Mouse (Mus musculus): ENCODE data around the gene Atf2. TPM values are rescaled to one million over a fixed set of nuclear protein-coding genes. Genes with fewer than 3 reads are reported as not detected.

The Atf2 gene
- polyA plus RNA-seq, 1 experiment, result 10.0 TPM

DNA sequence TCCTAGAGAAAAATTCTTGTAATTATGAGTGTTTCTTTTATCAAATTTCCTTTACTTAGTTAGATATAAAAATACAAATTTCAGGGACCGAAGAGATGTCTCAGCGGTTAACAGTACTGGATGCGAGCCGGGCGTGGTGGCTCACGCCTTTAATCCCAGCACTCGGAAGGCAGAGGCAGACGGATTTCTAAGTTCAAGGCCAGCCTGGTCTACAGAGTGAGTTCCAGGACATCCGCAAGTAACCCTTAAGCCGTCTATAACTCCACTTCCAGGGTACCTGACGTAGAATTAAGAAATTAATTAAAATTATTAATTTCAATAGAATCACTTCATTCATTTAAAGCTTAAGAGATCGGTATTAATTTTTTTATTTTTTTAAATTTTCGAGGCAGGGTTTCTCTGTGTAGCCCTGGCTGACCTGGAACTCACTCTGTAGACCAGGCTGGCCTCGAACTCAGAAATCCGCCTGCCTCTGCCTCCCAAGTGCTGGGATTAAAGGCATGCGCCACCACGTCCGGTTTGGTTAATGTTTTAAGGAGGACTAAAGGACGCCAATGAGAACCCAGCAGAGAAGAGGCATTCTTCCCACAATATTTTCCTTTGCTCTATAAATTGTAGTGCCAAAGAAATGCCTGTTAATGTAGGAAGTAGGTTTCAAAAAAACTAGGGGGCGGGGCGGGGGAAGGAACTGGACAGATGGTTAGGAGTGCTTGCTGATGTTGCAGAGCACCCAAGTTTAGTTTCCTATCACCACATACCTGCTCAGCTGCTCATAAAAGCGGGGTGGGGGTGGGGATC, 1.2 kb upstream of the Atf2 start:
- no peak for TF ChIP-seq GATA1 (IDR thresholded peaks at IDR 0.05; ENCODE audit: low read length)

- TF ChIP-seq GATA1 (IDR thresholded peaks at IDR 0.05; ENCODE audit: low read length), result no peak
These were observed 557 bp downstream of the Atf2 start for GRCm38 (mm10) chr2:73891701-73892463.

GRCm38 (mm10) chr2:73885997-73886396, 6.4 kb downstream of the Atf2 start:
- no peak for TF ChIP-seq GATA1 (IDR thresholded peaks at IDR 0.05; ENCODE audit: low read length)

DNA sequence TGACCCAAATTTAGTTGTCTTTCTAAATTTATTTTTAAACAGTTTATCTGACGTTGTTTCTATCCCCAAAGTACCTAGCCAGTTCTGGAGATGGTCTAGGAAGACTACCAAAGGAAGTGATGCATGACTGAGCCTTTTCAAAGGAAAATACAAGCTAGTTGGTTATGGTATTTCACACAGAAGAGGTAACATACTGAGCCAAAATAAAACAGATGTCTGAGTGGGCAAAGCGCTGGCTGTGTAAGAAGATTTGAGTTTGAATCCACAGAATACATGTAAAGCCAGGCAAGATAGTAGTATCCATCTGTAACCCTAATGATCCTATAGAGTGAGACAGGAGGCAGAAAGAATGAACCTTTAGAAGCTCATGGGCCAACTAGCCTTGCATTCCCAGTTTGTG, 14.5 kb downstream of the Atf2 start:
- TF ChIP-seq GATA1 (IDR thresholded peaks at IDR 0.05; ENCODE audit: low read length), result no peak

DNA sequence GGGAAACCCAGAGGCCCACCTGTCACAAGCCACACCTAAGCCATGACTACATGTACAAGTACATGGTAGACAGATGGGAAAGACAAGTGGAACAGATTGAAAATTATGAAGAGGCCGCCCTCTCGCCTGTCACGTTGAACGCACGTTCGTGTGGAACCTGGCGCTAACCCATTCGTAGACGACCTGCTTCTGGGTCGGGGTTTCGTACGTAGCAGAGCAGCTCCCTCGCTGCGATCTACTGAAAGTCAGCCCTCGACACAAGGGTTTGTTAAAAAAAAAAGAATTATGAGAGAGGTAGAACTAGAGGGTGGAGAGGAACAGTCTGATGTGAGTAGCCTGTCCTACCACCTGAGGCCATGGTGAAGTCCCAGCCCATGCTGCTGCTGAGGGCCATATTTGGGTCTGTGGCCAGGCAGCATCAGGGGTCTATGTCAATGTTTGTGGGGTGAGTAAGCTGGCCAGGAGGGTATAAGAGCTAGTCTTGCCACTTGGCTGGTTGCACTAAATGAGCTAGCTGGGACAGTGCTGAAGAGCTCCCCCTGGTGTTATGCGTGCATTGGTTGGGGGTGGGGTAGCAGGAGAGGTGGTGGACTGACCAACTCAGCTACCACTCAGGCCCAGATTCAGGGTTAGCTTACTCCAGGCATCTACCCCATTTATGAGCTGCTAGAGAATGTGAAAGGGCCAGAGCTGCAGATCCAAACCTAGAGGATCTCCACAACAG, 24.5 kb downstream of the Atf2 start:
- no peak for TF ChIP-seq GATA1 (IDR thresholded peaks at IDR 0.05; ENCODE audit: low read length)

DNA sequence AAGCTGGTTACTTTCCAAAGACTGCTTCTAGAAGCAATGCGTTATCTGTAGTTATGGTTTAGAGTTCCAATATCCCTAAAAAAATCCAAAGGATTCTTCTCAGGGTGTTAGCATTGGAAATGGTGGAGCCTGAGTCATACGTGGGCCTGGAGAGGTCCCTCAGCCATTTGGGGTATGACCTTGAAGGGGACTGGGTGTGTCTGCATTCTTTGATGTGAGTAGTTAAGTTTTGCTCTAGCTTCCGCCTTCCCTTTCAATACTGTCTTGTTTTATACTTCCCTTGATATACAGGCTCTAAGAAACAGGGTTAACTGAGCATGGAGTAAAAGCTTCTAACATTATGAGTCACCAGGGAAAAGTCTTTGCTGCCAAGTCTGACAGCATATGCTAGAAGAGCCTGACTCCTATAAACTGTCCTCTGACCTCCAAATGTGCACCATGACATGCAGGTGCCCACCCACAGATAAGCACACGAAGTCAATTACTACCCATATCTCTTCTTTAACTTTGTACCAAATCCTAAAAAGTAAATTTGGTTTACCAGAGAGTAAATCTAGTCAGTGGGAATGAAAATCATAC, 32.3 kb downstream of the Atf2 start:
- no peak for TF ChIP-seq GATA1 (IDR thresholded peaks at IDR 0.05; ENCODE audit: low read length)

DNA sequence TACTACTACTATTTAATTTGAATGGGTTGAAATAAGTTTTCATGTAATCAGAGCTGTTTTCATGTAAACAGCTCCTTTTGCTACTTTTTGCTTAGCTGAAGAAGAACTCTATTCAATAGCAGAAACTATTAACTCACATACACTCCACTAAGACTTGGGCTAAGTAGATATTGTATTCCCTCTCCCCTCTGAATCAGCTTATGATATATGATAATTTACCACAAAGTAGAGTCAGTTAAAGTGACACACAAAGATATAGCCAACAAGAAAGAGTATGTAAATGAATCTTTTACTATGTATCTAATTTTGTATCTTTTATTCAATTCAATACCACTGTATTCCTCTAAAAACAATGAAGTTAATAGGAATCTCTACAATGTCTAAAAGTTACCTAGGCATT, 35.1 kb downstream of the Atf2 start:
- no peak for TF ChIP-seq GATA1 (IDR thresholded peaks at IDR 0.05; ENCODE audit: low read length)

- TF ChIP-seq GATA1 (IDR thresholded peaks at IDR 0.05; ENCODE audit: low read length), result no peak
These were observed 36.2 kb downstream of the Atf2 start for GRCm38 (mm10) chr2:73856246-73856645.

DNA sequence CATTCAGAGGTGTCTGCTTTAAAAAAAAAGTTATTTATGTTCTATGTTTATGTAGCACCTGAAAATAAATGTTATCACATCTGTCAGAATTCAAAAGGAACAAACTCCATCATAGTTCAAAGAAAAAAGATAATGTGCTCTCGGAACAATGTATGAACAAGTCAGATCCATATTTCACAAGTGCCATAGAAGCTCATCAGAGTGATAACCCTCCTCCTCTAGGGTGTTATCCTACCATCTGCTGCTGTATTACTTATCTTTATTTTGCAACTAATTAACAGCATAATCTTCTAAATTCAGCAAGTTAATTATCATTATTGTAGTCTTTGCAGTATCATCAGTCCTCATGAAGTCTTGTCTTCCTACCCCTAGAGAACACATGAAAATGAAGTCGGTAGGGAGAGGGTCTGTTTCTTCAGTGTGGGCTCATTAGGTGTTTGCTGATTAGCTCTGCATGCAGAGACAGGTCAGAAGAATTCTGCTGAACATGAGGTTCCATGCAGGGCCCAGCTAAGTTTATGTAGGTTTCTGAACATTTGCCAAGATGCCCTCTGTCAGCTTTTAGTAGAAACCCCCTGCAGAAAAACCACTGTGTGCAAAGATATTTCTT, 57.9 kb downstream of the Atf2 start:
- TF ChIP-seq GATA1 (IDR thresholded peaks at IDR 0.05; ENCODE audit: low read length), result no peak

DNA sequence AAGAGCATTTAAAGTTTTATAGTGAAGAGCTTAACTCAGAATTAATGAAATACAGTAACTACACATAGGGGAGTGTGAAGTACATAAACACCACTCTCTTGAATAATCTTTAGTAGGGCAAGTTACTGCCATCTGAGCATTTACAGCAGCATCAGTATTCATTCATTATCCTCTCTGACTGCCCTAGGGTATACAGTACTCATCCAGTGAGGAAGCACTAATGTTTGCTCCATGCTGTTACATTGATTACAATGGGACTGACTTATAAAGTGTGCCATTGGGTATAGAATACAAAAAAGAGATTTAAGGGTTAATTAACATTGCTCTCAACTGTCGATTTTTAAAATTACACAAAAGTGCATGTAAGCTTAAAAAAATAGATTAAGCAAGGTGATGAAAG, 59.2 kb downstream of the Atf2 start:
- TF ChIP-seq GATA1 (IDR thresholded peaks at IDR 0.05; ENCODE audit: low read length), result no peak

DNA sequence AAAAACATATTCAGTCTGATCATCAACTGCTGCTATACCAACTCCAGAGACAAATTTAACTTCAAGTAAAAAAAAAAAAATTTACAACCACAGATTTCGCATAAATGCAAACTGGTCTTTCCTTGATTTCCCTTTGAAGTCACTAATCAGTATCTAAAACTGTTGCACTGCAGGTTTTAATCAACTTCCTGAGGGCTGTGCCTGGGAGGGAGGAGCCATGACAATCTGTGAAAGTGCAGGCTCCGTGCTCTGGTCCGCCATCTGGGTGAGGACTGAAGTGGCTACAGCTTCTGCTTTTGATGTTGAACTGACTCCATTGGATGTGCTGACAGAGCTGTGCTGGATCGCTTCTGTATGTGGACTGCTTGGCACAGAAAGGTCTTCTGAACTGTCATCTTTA, 73.7 kb downstream of the Atf2 start:
- TF ChIP-seq GATA1 (IDR thresholded peaks at IDR 0.05; ENCODE audit: low read length), result peak; percentile 85

- TF ChIP-seq GATA1 (IDR thresholded peaks at IDR 0.05; ENCODE audit: low read length), result no peak
These were observed 84.8 kb downstream of the Atf2 start for GRCm38 (mm10) chr2:73807609-73808008.

GRCm38 (mm10) chr2:73798786-73799185, 93.7 kb downstream of the Atf2 start:
- no peak for TF ChIP-seq GATA1 (IDR thresholded peaks at IDR 0.05; ENCODE audit: low read length)

DNA sequence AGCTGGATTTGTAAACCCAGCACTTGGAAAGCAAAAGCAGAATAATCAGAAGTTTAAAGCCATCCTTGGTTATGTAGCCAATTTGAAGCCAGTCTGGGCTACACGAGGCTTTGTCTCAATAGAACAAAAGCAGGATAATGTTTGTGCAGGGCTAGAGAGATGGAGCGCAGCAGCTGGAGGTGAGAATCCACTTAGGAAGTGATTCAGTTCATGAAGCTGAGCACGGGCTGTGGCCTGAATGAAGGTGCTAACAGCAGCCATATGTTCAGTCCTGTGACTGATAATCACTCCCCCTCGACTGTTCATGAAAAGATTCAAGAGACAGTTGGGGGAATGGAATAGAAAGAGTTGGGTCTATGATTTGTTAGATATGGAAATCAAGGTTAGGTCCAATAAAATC, 94.3 kb downstream of the Atf2 start:
- TF ChIP-seq GATA1 (IDR thresholded peaks at IDR 0.05; ENCODE audit: low read length), result no peak

- no peak for TF ChIP-seq GATA1 (IDR thresholded peaks at IDR 0.05; ENCODE audit: low read length)
These were observed 100.4 kb downstream of the Atf2 start for GRCm38 (mm10) chr2:73791846-73792630.
